Mouse (Mus musculus) kidney, adult 2 months (tissue): Measurements from ENCODE around the gene Acsm3.

ENCODE experiments used
- CTCF ChIP-seq: fragments of 200-500 bp; conservative IDR thresholded peaks from 2 replicates; pipeline ENCODE4 v1.5.1; 2011; ENCODE audit warnings: low read depth, mild to moderate bottlenecking, control low read depth, low read length, moderate library complexity, mixed read lengths; ENCODE audit not compliant: insufficient read depth, insufficient read length
- POLR2A ChIP-seq: fragments of 200-500 bp; IDR thresholded peaks from one replicate; pipeline ENCODE4 v1.6.1; 2011; ENCODE audit warnings: low read depth, low read length, control low read depth

GRCm38 (mm10) chr7:119800991-119801390 is 40.3 kb downstream of the Acsm3 start:
- TF ChIP-seq POLR2A (no peak), CTCF (no peak)
